Mouse (Mus musculus) neural tube, embryonic 10.5 days (tissue): ENCODE results near the gene Akt1.
A peak's percentile ranks its signal among the peaks of the same experiment; 100 is the strongest.

ENCODE experiments used
- DNase-seq: peaks from one replicate; pipeline ENCODE4 v3.0.0-alpha.2; 2017; ENCODE audit warnings: low spot score; ENCODE audit errors: extremely low spot score

Akt1 gene

GRCm38 (mm10) chr12:112628928-112629721, 45.6 kb downstream of the Akt1 start:
- DNase-seq: peak; percentile 56

GRCm38 (mm10) chr12:112628197-112628596, 46.5 kb downstream of the Akt1 start:
- DNase-seq: no peak

GRCm38 (mm10) chr12:112627097-112627881, 47.4 kb downstream of the Akt1 start:
- no peak for DNase-seq

GRCm38 (mm10) chr12:112626455-112626854, 48.2 kb downstream of the Akt1 start:
- no peak for DNase-seq

- no peak for DNase-seq
Observed at GRCm38 (mm10) chr12:112625700-112626099, 49.0 kb downstream of the Akt1 start.

GRCm38 (mm10) chr12:112623742-112624141, 50.9 kb downstream of the Akt1 start:
- peak; percentile 73 for DNase-seq

GRCm38 (mm10) chr12:112621900-112622299, 52.8 kb downstream of the Akt1 start:
- no peak for DNase-seq

GRCm38 (mm10) chr12:112620354-112621061, 54.2 kb downstream of the Akt1 start:
- no peak for DNase-seq

- DNase-seq: peak; percentile 79
Observed at GRCm38 (mm10) chr12:112619686-112620353, 54.9 kb downstream of the Akt1 start, which contains the start of gene Adssl1. TSS of gene Adssl1 (plus strand) at chr12:112620045.

- DNase-seq: peak; percentile 40
Observed at GRCm38 (mm10) chr12:112618981-112619685, 55.6 kb downstream of the Akt1 start.

GRCm38 (mm10) chr12:112617898-112618380, 56.7 kb downstream of the Akt1 start:
- DNase-seq: peak; percentile 63

- no peak for DNase-seq
Observed at GRCm38 (mm10) chr12:112617184-112617583, 57.5 kb downstream of the Akt1 start.

- no peak for DNase-seq
Observed at GRCm38 (mm10) chr12:112616668-112617067, 58.0 kb downstream of the Akt1 start.

- no peak for DNase-seq
Observed at GRCm38 (mm10) chr12:112609031-112609430, 65.7 kb downstream of the Akt1 start.

- DNase-seq: no peak
Observed at GRCm38 (mm10) chr12:112606998-112607397, 67.7 kb downstream of the Akt1 start.

- DNase-seq: peak; percentile 76
Observed at GRCm38 (mm10) chr12:112605766-112606165, 68.9 kb downstream of the Akt1 start.

GRCm38 (mm10) chr12:112604709-112605649, 69.7 kb downstream of the Akt1 start:
- peak; percentile 61 for DNase-seq

GRCm38 (mm10) chr12:112604022-112604421, 70.7 kb downstream of the Akt1 start:
- DNase-seq: no peak
